20 mouse cellular contexts compared by ENCODE assay signal in the genomic region with DNA sequence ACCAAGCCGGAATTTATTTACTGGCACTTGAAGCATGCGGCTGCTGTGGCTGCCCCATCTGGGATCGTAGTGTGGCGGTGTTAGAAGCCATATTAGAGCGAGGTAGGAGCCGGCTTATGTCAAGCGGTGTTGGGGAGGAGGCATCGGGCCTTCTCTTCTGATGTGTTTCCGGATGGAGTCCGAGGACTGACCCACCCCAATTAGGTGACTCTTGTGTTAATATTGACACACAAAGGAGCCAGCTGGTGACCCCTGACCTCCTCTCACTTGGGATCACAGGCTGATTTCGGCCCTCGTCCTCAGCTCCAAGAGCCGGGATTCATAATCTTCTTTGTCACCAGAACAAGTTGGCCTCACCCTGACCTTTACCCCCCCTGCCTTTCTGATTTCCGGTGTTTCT.
DNase-seq lines count a peak whose midpoint lies in the region; ATAC-seq lines count a peak whose summit lies in the region.
"Had no signal": no experiment of that assay in that cellular context is flagged by ENCODE, and none has a peak within 500 bp of the region (broad histone marks: within the 10 kb centered on the region; RNA-seq: fewer than 3 reads in every experiment).

No protein-coding gene starts in this region.

- H3K4me3 ChIP-seq in forebrain, embryonic 10.5 days, result no peak overlapping the region
- no peak overlapping the region for H3K4me3 ChIP-seq in forebrain, embryonic 16.5 days (replicated peaks; ENCODE audit: low read length)
- no peak overlapping the region for H3K4me3 ChIP-seq in midbrain, embryonic 11.5 days (ENCODE audit: low read depth, low read length)
- H3K4me3 ChIP-seq in midbrain, embryonic 14.5 days (replicated peaks; ENCODE audit: low read depth, low read length), result no peak overlapping the region
- H3K4me3 ChIP-seq in hindbrain, embryonic 14.5 days (replicated peaks; ENCODE audit: low read length), result no peak overlapping the region
- H3K4me3 ChIP-seq: embryonic facial prominence, embryonic 13.5 days; neural tube, embryonic 12.5 days had no signal

- H3K9ac ChIP-seq in forebrain, embryonic 16.5 days (replicated peaks; ENCODE audit: low read depth, low read length), result no peak overlapping the region
- no peak overlapping the region for H3K9ac ChIP-seq in midbrain, embryonic 11.5 days (ENCODE audit: low read length)
- no peak overlapping the region for H3K9ac ChIP-seq in midbrain, embryonic 14.5 days (replicated peaks; ENCODE audit: low read length)
- no peak overlapping the region; the same call in 1 of the 2 replicates for H3K9ac ChIP-seq in hindbrain, embryonic 14.5 days
- H3K9ac ChIP-seq: embryonic facial prominence, embryonic 13.5 days; neural tube, embryonic 12.5 days had no signal

- peak; percentile 55 for DNase-seq in forebrain, embryonic 10.5 days (ENCODE audit: extremely low spot score, low spot score)
- DNase-seq in midbrain, embryonic 11.5 days (ENCODE audit: low spot score, missing footprints), result peak; percentile 89
- DNase-seq in midbrain, embryonic 14.5 days, result no peak
- no peak for DNase-seq in hindbrain, embryonic 14.5 days (ENCODE audit: low spot score)
- peak; percentile 50 for DNase-seq in retina, postnatal 1 day
- DNase-seq in natural killer cell, adult 2 months (ENCODE audit: low spot score in 2 of 2), result no peak
- DNase-seq: adrenal gland, postnatal 36 days; cerebellum, adult 9-11 months; gastrocnemius, postnatal 25 days; kidney, adult 8-10 months; kidney, postnatal 36 days; liver; right cerebral cortex, postnatal 4 days; thymus, postnatal 25 days had no signal

- H3K9me3 ChIP-seq in forebrain, embryonic 10.5 days, result no peaks in the 10 kb centered on the region
- no peaks in the 10 kb centered on the region for H3K9me3 ChIP-seq in forebrain, embryonic 16.5 days (ENCODE audit: control insufficient read depth, low read length)
- H3K9me3 ChIP-seq in midbrain, embryonic 11.5 days (ENCODE audit: control insufficient read depth, low read length), result no peaks in the 10 kb centered on the region
- H3K9me3 ChIP-seq in midbrain, embryonic 14.5 days (ENCODE audit: control insufficient read depth, low read length), result no peaks in the 10 kb centered on the region
- no peaks in the 10 kb centered on the region for H3K9me3 ChIP-seq in hindbrain, embryonic 14.5 days (ENCODE audit: control insufficient read depth, low read length)
- H3K9me3 ChIP-seq: embryonic facial prominence, embryonic 13.5 days; G1E; neural tube, embryonic 12.5 days had no signal

- no peak for ATAC-seq in forebrain, embryonic 16.5 days
- peak; percentile 55; the same call in 1 of the 2 replicates for ATAC-seq in midbrain, embryonic 11.5 days (ENCODE audit: low FRiP score)
- no peak for ATAC-seq in midbrain, embryonic 14.5 days (ENCODE audit: low FRiP score, low TSS enrichment)
- no peak for ATAC-seq in hindbrain, embryonic 14.5 days (ENCODE audit: low FRiP score)
- ATAC-seq in megakaryocyte progenitor cell, adult 5-6 weeks (replicated peaks; ENCODE audit: poor library complexity), result no peak
- ATAC-seq: CD4-positive, CD25-positive, alpha-beta regulatory T cell, adult 4 months had no signal

- peaks cover 95% of the 10 kb centered on the region for H3K27me3 ChIP-seq in forebrain, embryonic 10.5 days (ENCODE audit: poor library complexity, severe bottlenecking)
- H3K27me3 ChIP-seq in forebrain, embryonic 16.5 days (replicated peaks; ENCODE audit: control insufficient read depth, insufficient read depth, low read length), result no peaks in the 10 kb centered on the region; the same call in 1 of the 2 replicates
- H3K27me3 ChIP-seq in midbrain, embryonic 11.5 days (ENCODE audit: control insufficient read depth, insufficient read depth, low read length), result peaks cover 77% of the 10 kb centered on the region
- H3K27me3 ChIP-seq in midbrain, embryonic 14.5 days (ENCODE audit: control insufficient read depth, insufficient read depth, low read length), result peaks cover 23% of the 10 kb centered on the region
- peaks cover 6% of the 10 kb centered on the region; the same call in 1 of the 2 replicates for H3K27me3 ChIP-seq in hindbrain, embryonic 14.5 days (ENCODE audit: control insufficient read depth, insufficient read depth, low read length)

- no peak overlapping the region for H3K4me2 ChIP-seq in forebrain, embryonic 16.5 days (ENCODE audit: low read length)
- H3K4me2 ChIP-seq in midbrain, embryonic 11.5 days, result no peak overlapping the region
- no peak overlapping the region for H3K4me2 ChIP-seq in midbrain, embryonic 14.5 days (ENCODE audit: low read length)
- no peak overlapping the region for H3K4me2 ChIP-seq in hindbrain, embryonic 14.5 days (replicated peaks)
- H3K4me2 ChIP-seq: embryonic facial prominence, embryonic 13.5 days; neural tube, embryonic 12.5 days had no signal

- H3K4me1 ChIP-seq in forebrain, embryonic 10.5 days, result peaks cover 60% of the 10 kb centered on the region
- peaks cover 8% of the 10 kb centered on the region; the same call in 1 of the 2 replicates for H3K4me1 ChIP-seq in forebrain, embryonic 16.5 days (replicated peaks; ENCODE audit: control insufficient read depth, insufficient read depth, low read length)
- peaks cover 17% of the 10 kb centered on the region for H3K4me1 ChIP-seq in midbrain, embryonic 11.5 days (ENCODE audit: control insufficient read depth, insufficient read depth, low read length)
- peaks cover 16% of the 10 kb centered on the region for H3K4me1 ChIP-seq in midbrain, embryonic 14.5 days (ENCODE audit: control insufficient read depth, insufficient read depth, low read length)
- H3K4me1 ChIP-seq in hindbrain, embryonic 14.5 days (replicated peaks; ENCODE audit: control insufficient read depth, insufficient read depth, low read length), result peaks cover 13% of the 10 kb centered on the region

- H3K27ac ChIP-seq in forebrain, embryonic 10.5 days, result peak overlapping the region; percentile 62; the same call in 1 of the 2 replicates
- H3K27ac ChIP-seq in forebrain, embryonic 16.5 days (ENCODE audit: low read length), result no peak overlapping the region
- no peak overlapping the region; the same call in 1 of the 2 replicates for H3K27ac ChIP-seq in midbrain, embryonic 11.5 days (ENCODE audit: low read depth, low read length)
- no peak overlapping the region for H3K27ac ChIP-seq in midbrain, embryonic 14.5 days (replicated peaks; ENCODE audit: low read depth, low read length)
- H3K27ac ChIP-seq in hindbrain, embryonic 14.5 days, result peak overlapping the region; percentile 12; the same call in 1 of the 2 replicates
- H3K27ac ChIP-seq: embryonic facial prominence, embryonic 13.5 days; neural tube, embryonic 12.5 days had no signal

- 13% methylated on average over 14 of the region's 14 CpGs for WGBS in forebrain, embryonic 10.5 days
- 19% methylated on average over 14 of the region's 14 CpGs for WGBS in forebrain, embryonic 16.5 days
- WGBS in midbrain, embryonic 11.5 days, result 6% methylated on average over 14 of the region's 14 CpGs
- 7% methylated on average over 14 of the region's 14 CpGs for WGBS in midbrain, embryonic 14.5 days
- 16% methylated on average over 14 of the region's 14 CpGs for WGBS in hindbrain, embryonic 14.5 days

- H3K36me3 ChIP-seq in forebrain, embryonic 10.5 days (replicated peaks), result no peaks in the 10 kb centered on the region
- no peaks in the 10 kb centered on the region for H3K36me3 ChIP-seq in forebrain, embryonic 16.5 days (ENCODE audit: control insufficient read depth, insufficient read depth)
- no peaks in the 10 kb centered on the region for H3K36me3 ChIP-seq in midbrain, embryonic 11.5 days (ENCODE audit: control insufficient read depth, insufficient read depth, low read length)
- H3K36me3 ChIP-seq in midbrain, embryonic 14.5 days (ENCODE audit: control insufficient read depth, insufficient read depth, low read length), result no peaks in the 10 kb centered on the region
- no peaks in the 10 kb centered on the region for H3K36me3 ChIP-seq in hindbrain, embryonic 14.5 days (replicated peaks; ENCODE audit: control insufficient read depth, insufficient read depth)
- H3K36me3 ChIP-seq: embryonic facial prominence, embryonic 13.5 days; G1E; neural tube, embryonic 12.5 days had no signal

Comparison
In these comparisons a context has a peak if more than half of its experiments do, and no peak if none do; other contexts are left out.
1. DNase-seq: peak in forebrain, embryonic 10.5 days (single experiment), midbrain, embryonic 11.5 days (single experiment) and retina, postnatal 1 day (single experiment); none in midbrain, embryonic 14.5 days (single experiment), hindbrain, embryonic 14.5 days (single experiment) and natural killer cell, adult 2 months (0 of 2).
2. H3K27ac ChIP-seq: peak in forebrain, embryonic 10.5 days (single experiment) and hindbrain, embryonic 14.5 days (single experiment); none in forebrain, embryonic 16.5 days (single experiment), midbrain, embryonic 11.5 days (single experiment) and midbrain, embryonic 14.5 days (single experiment).